Comparison of ENCODE assay signal across 25 mouse cellular contexts in genomic region chr19:17319770-17320169, GRCm38 (mm10). TPM values are rescaled to one million over a fixed set of nuclear protein-coding genes. Genes with fewer than 3 reads are reported as not detected.
DNase-seq lines count a peak whose midpoint lies in the region; ATAC-seq and TF ChIP-seq lines count a peak whose summit lies in the region.
"Had no signal": no experiment of that assay in that cellular context is flagged by ENCODE, and none has a peak within 500 bp of the region (broad histone marks: within the 10 kb centered on the region; RNA-seq: fewer than 3 reads in every experiment).

No protein-coding gene starts in this region.

- DNase-seq in liver = no peak
- DNase-seq in lung, postnatal 25 days (ENCODE audit: low spot score) = no peak
- no peak for DNase-seq in adrenal gland, adult 8-10 months
- DNase-seq: adrenal gland, postnatal 14 days; cerebellum, adult 11 months; cerebellum, adult 9-11 months; gastrocnemius, postnatal 10 days; heart, adult 2 months; kidney, adult 9 months; kidney, postnatal 14 days; lung, postnatal 10 days; thymus, postnatal 4 days had no signal

- H3K4me3 ChIP-seq in liver, embryonic 15.5 days (replicated peaks) = no peak overlapping the region
- H3K4me3 ChIP-seq in bone marrow macrophage, adult 2 months (ENCODE audit: insufficient read depth, low read length) = no peak overlapping the region
- no peak overlapping the region for H3K4me3 ChIP-seq in macrophage (ENCODE audit: inconsistent target)
- H3K4me3 ChIP-seq in hindbrain, embryonic 16.5 days (ENCODE audit: low read length) = no peak overlapping the region
- H3K4me3 ChIP-seq: embryonic facial prominence, embryonic 10.5 days; forebrain, embryonic 15.5 days; heart, adult 2 months; hindbrain, embryonic 13.5 days; limb, embryonic 10.5 days; midbrain, embryonic 15.5 days; myocyte; stomach, embryonic 15.5 days had no signal

- no peak overlapping the region for H3K4me2 ChIP-seq in liver, embryonic 15.5 days
- H3K4me2 ChIP-seq in hindbrain, embryonic 16.5 days (ENCODE audit: low read length) = no peak overlapping the region
- H3K4me2 ChIP-seq: forebrain, embryonic 15.5 days; hindbrain, embryonic 13.5 days; midbrain, embryonic 15.5 days; stomach, embryonic 15.5 days had no signal

- no peak for TF ChIP-seq POLR2A in bone marrow macrophage, adult 2 months (IDR thresholded peaks at IDR 0.05; ENCODE audit: borderline replicate concordance, low read depth, low read length)

- no peak overlapping the region for H3K9ac ChIP-seq in liver, embryonic 15.5 days
- H3K9ac ChIP-seq in hindbrain, embryonic 16.5 days (ENCODE audit: low read depth, low read length) = no peak overlapping the region
- H3K9ac ChIP-seq: forebrain, embryonic 15.5 days; hindbrain, embryonic 13.5 days; liver, embryonic 14.5 days; midbrain, embryonic 15.5 days; stomach, embryonic 15.5 days had no signal

- peaks cover 36% of the 10 kb centered on the region for H3K4me1 ChIP-seq in liver, embryonic 15.5 days (replicated peaks)
- peaks cover 21% of the 10 kb centered on the region for H3K4me1 ChIP-seq in bone marrow macrophage, adult 2 months (ENCODE audit: control insufficient read depth, insufficient read depth, low read length)
- H3K4me1 ChIP-seq in hindbrain, embryonic 16.5 days (ENCODE audit: control insufficient read depth, insufficient read depth, low read depth, low read length) = no peaks in the 10 kb centered on the region
- H3K4me1 ChIP-seq: forebrain, embryonic 15.5 days; hindbrain, embryonic 13.5 days; midbrain, embryonic 15.5 days; stomach, embryonic 15.5 days had no signal

- 65% methylated on average over 4 of the region's 4 CpGs for WGBS in liver, embryonic 15.5 days (ENCODE audit: insufficient replicate concordance)
- 14% methylated on average over 4 of the region's 4 CpGs for WGBS in macrophage (ENCODE audit: missing documents)
- 88% methylated on average over 4 of the region's 4 CpGs for WGBS in hindbrain, embryonic 16.5 days

- H3K27me3 ChIP-seq in liver, embryonic 15.5 days = no peaks in the 10 kb centered on the region
- H3K27me3 ChIP-seq in hindbrain, embryonic 16.5 days (replicated peaks; ENCODE audit: control insufficient read depth, insufficient read depth, low read length) = no peaks in the 10 kb centered on the region
- H3K27me3 ChIP-seq: forebrain, embryonic 15.5 days; hindbrain, embryonic 13.5 days; midbrain, embryonic 15.5 days; stomach, embryonic 15.5 days had no signal

- TF ChIP-seq CTCF in bone marrow macrophage, adult 2 months (IDR thresholded peaks at IDR 0.05; ENCODE audit: low read depth, low read length) = no peak

- no peaks in the 10 kb centered on the region for H3K36me3 ChIP-seq in liver, embryonic 15.5 days (replicated peaks)
- H3K36me3 ChIP-seq in macrophage (ENCODE audit: inconsistent target) = no peaks in the 10 kb centered on the region
- no peaks in the 10 kb centered on the region for H3K36me3 ChIP-seq in hindbrain, embryonic 16.5 days (ENCODE audit: control insufficient read depth, insufficient read depth, low read length)
- H3K36me3 ChIP-seq: embryonic facial prominence, embryonic 10.5 days; forebrain, embryonic 15.5 days; hindbrain, embryonic 13.5 days; limb, embryonic 10.5 days; midbrain, embryonic 15.5 days; stomach, embryonic 15.5 days had no signal

- ATAC-seq in liver, embryonic 15.5 days (ENCODE audit: insufficient read depth) = no peak
- ATAC-seq in neutrophil, adult 5-6 weeks (ENCODE audit: extremely low read depth, insufficient number of reproducible peaks, low FRiP score, poor library complexity, severe bottlenecking) = peak; percentile 80
- ATAC-seq in hindbrain, embryonic 16.5 days = no peak
- ATAC-seq: forebrain, embryonic 15.5 days; midbrain, embryonic 15.5 days had no signal

- no peaks in the 10 kb centered on the region for H3K9me3 ChIP-seq in liver, embryonic 15.5 days (replicated peaks)
- no peaks in the 10 kb centered on the region for H3K9me3 ChIP-seq in hindbrain, embryonic 16.5 days (ENCODE audit: control insufficient read depth, low read length)
- H3K9me3 ChIP-seq: embryonic facial prominence, embryonic 10.5 days; forebrain, embryonic 15.5 days; hindbrain, embryonic 13.5 days; limb, embryonic 10.5 days; midbrain, embryonic 15.5 days; stomach, embryonic 15.5 days had no signal

- H3K79me2 ChIP-seq in macrophage (ENCODE audit: inconsistent target) = no peaks in the 10 kb centered on the region

- H3K27ac ChIP-seq in liver, embryonic 15.5 days (replicated peaks) = peak overlapping the region; percentile 97; the same call in 1 of the 2 replicates
- peak overlapping the region; percentile 17; the same call in 1 of the 2 replicates for H3K27ac ChIP-seq in bone marrow macrophage, adult 2 months (ENCODE audit: insufficient read depth, low read depth, low read length)
- H3K27ac ChIP-seq in macrophage = peak overlapping the region; percentile 57
- no peak overlapping the region for H3K27ac ChIP-seq in hindbrain, embryonic 16.5 days (ENCODE audit: low read depth, low read length)
- H3K27ac ChIP-seq: embryonic facial prominence, embryonic 10.5 days; forebrain, embryonic 15.5 days; heart, adult 2 months; hindbrain, embryonic 13.5 days; limb, embryonic 10.5 days; liver, embryonic 14.5 days; midbrain, embryonic 15.5 days; stomach, embryonic 15.5 days had no signal

RNA-seq across cellular contexts. Expression of gene Gcnt1, which starts 52.9 kb away (rescaled TPM):
- 18.5 and 19.0 TPM in 2 replicates for polyA plus RNA-seq in liver, embryonic 15.5 days (2015; fragmentation: Nextera tagmentation; extraction: Ambion mirVana)
- 73.9 and 75.2 TPM in 2 replicates for polyA plus RNA-seq in bone marrow macrophage, adult 2 months (2012; ENCODE audit: insufficient read depth, insufficient read length, missing spikeins)
- 10 to 100 TPM; 10.4 to 61.8 (median 36.3) TPM for total RNA-seq in macrophage (2018; cell fraction: chromatin; rRNA removed)
- total RNA-seq in macrophage (2018; cell fraction: cytosol; rRNA removed) = 10 to 100 TPM; 12.6 to 39.4 (median 26.0) TPM
- total RNA-seq in macrophage (2018; cell fraction: nucleus; rRNA removed) = 100 to 1,000 TPM in 1 of 26 experiments, 10 to 100 TPM in 25; 23.8 to 120 (median 42.5) TPM
- 28.4 to 51.9 TPM (median 28.8 TPM) in 3 replicates for polyA plus RNA-seq in macrophage (2018)
- 102 and 110 TPM in 2 replicates for total RNA-seq in neutrophil, adult 5-6 weeks (2017)
- total RNA-seq in adrenal gland, adult 8-10 months (2022) = 1 to 10 TPM; 2.0 to 2.6 (median 2.5) TPM
- 0.71 and 0.96 TPM in 2 replicates for polyA plus RNA-seq in hindbrain, embryonic 16.5 days (2015; fragmentation: Nextera tagmentation; extraction: Ambion mirVana)
